Mouse (Mus musculus) heart, embryonic 13.5 days (tissue): ENCODE measurements around the gene Ndufv3. TPM values are rescaled to one million over a fixed set of nuclear protein-coding genes. Genes with fewer than 3 reads are reported as not detected.
"Not testable (repeated sequence)": the region's sequence is repeated elsewhere in the genome, so short reads cannot be mapped to it uniquely, and the experiment has no call there.

Experiments
- ATAC-seq: fragments of 200-750 bp; cut with Nextera tagmentation; 2 replicates; pipeline ENCODE4 v1.8.0; 2017; ENCODE audit warnings: moderate TSS enrichment; ENCODE audit not compliant: insufficient number of reproducible peaks, low FRiP score, low TSS enrichment; ENCODE audit errors: extremely low read depth
- H3K27ac ChIP-seq: fragments of 300-500 bp; sonication (generic); replicated peaks from 2 replicates; pipeline ENCODE4 v1.5.1; 2015; ENCODE audit warnings: moderate library complexity, mild to moderate bottlenecking, inconsistent platforms
- H3K27me3 ChIP-seq: fragments of 300-500 bp; sonication (generic); replicated peaks from 2 replicates; pipeline ENCODE4 v1.6.1; 2015; ENCODE audit warnings: mild to moderate bottlenecking, inconsistent platforms
- H3K36me3 ChIP-seq: fragments of 300-500 bp; sonication (generic); 2 replicates; pipeline ENCODE4 v1.6.1; 2015; ENCODE audit warnings: mild to moderate bottlenecking, inconsistent platforms
- H3K4me1 ChIP-seq: fragments of 300-500 bp; sonication (generic); 2 replicates; pipeline ENCODE4 v1.6.1; 2015; ENCODE audit warnings: inconsistent platforms
- H3K4me2 ChIP-seq: fragments of 300-500 bp; sonication (generic); 2 replicates; pipeline ENCODE4 v1.6.1; 2015; ENCODE audit warnings: inconsistent platforms, mild to moderate bottlenecking, moderate library complexity
- H3K4me3 ChIP-seq: fragments of 300-500 bp; sonication (generic); 2 replicates; pipeline ENCODE4 v1.5.1; 2015; ENCODE audit warnings: moderate library complexity, mild to moderate bottlenecking, inconsistent platforms
- H3K9ac ChIP-seq: fragments of 300-500 bp; sonication (generic); 2 replicates; pipeline ENCODE4 v1.6.1; 2015; ENCODE audit warnings: inconsistent platforms, mild to moderate bottlenecking, moderate library complexity
- H3K9me3 ChIP-seq: fragments of 300-500 bp; sonication (generic); 2 replicates; pipeline ENCODE4 v1.6.1; 2016; ENCODE audit warnings: inconsistent platforms
- WGBS: fragments of 180-500 bp; shearing (Covaris S2); methylation state at CpG from one replicate; pipeline ENCODE4 v1.1.7; 2015; ENCODE audit warnings: mixed read lengths; 5-methylcytosine and 5-hydroxymethylcytosine counted together
- polyA plus RNA-seq: library from polyadenylated mRNA; unstranded; fragments of >200 nt; fragmentation: Nextera tagmentation; extraction: Ambion mirVana; gene quantifications from 2 replicates; pipeline ENCODE4 v1.2.1, GENCODE M21; 2015

Ndufv3 gene
- polyA plus RNA-seq, 1 experiment from 2014 or later, result 523 TPM

DNA sequence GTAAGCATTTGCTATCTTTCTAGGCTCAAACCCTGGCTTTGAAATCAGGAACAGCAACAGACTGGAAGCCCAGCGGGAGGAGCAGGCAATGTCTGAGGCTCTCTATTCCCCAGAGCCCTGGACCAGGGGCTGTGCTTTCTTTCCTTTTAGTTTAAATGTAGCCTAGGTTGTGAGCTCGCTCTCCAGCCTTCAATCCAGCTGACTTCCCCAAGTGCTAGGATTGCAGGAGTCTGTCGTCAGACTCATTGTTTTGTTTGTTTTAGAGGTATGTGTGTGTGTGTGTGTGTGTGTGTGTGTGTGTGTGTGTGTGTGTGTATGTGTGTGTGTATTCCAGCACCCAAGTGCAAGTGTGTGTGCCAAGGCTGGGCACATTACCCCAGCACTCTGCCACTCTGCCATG lies 20.2 kb downstream of the Ndufv3 start:
- peaks cover 26% of the 10 kb centered on the region for H3K4me1 ChIP-seq

DNA sequence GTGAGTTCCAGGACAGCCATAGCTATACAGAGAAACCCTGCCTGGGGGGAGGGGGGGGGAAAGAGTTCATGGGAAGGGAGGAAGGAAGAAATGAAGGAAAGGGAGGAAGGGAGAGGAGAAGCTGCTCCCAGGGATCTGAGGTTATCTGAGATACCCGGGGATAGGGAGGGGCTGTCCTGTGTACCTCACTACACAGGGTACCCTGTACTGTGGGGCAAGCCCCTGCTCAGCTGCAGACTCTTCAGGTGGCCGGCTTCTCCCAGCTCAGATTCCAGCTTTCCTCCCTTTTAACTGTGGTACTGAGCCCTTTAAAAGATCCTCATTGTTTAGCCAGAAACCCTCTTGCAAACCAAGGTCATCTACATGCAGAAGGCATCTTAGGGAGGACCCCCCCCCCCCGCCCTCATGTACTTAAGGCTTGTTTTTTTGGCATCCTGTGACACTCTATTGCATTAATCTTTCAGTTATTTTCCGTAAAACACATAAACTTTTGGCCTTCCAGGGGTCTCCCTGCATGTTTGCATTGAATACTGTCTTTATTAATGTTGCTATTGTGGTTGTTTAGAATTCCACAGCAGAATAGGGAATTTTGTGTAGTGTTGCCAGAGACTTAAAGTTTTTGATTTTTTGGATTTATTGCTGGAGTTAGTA lies 21.0 kb downstream of the Ndufv3 start:
- Histone ChIP-seq H3K4me2 (no peak overlapping the region), H3K27me3 (no peaks in the 10 kb centered on the region)
- 64% methylated on average over 4 of the region's 4 CpGs for WGBS

More for the DNA sequence above, 20.2 kb downstream of the Ndufv3 start:
- H3K4me3 ChIP-seq, result no peak overlapping the region
- H3K9me3 ChIP-seq, result no peaks in the 10 kb centered on the region
- WGBS, result 37% methylated on average over 3 of the region's 3 CpGs
- no peak overlapping the region for H3K4me2 ChIP-seq
- no peaks in the 10 kb centered on the region for H3K27me3 ChIP-seq
- no peak overlapping the region for H3K27ac ChIP-seq
- no peaks in the 10 kb centered on the region for H3K36me3 ChIP-seq
- ATAC-seq, result no peak
- no peak overlapping the region for H3K9ac ChIP-seq

DNA sequence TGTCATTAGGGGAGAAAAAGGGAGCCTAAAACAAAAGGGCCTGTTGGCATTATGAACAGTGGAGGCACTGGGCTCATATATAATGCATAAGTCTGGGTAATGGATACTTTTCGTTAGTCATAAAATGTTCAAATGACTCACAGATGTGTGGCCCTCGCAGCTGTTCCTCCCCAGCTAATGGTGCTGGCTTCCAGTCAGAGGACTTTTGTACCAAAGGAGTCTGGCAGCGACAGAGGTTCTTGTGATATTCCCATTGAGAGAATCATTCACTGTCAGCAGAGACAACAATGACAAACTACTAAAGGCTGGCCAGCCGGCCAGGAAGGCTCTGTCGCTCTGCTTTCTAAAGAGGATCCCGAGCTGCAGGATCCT lies 21.5 kb downstream of the Ndufv3 start:
- 38% methylated on average over 6 of the region's 6 CpGs for WGBS
- no peak overlapping the region; the same call in 1 of the 2 replicates for H3K27ac ChIP-seq
- no peak for ATAC-seq

More for the DNA sequence above, 21.0 kb downstream of the Ndufv3 start:
- Histone ChIP-seq H3K27ac (no peak overlapping the region), H3K36me3 (no peaks in the 10 kb centered on the region), H3K4me3 (no peak overlapping the region), H3K4me1 (peaks cover 18% of the 10 kb centered on the region), H3K9ac (0 out of 2 replicates have a peak overlapping the region, but pooled peaks have one; percentile 28), H3K9me3 (no peaks in the 10 kb centered on the region)
- no peak for ATAC-seq

DNA sequence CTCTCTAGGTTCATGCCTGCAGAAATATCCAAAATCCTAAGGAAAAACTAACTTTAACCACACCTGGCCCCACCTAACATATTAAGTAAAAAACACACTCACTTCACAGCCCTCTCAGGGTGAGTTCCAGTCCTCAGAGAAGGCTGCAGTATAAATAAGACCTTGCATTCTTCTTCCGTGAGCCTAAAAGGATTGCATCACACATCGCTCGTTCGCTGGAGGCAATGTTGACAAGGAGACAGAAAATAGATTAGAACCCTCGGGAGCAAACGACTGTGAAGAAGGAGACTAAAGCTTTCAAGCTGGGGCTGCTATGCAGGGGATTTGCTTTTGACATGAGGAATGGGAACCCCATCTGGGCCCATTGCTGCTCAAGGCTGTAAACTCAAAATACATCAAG lies 23.7 kb downstream of the Ndufv3 start:
- Histone ChIP-seq H3K36me3 (no peaks in the 10 kb centered on the region), H3K9me3 (no peaks in the 10 kb centered on the region), H3K4me2 (no peak overlapping the region), H3K4me1 (peaks cover 16% of the 10 kb centered on the region; the same call in 1 of the 2 replicates), H3K4me3 (no peak overlapping the region), H3K27me3 (no peaks in the 10 kb centered on the region), H3K27ac (no peak overlapping the region), H3K9ac (no peak overlapping the region)
- WGBS, result 11% methylated on average over 6 of the region's 6 CpGs
- no peak for ATAC-seq

More for the DNA sequence above, 21.5 kb downstream of the Ndufv3 start:
- 0 out of 2 replicates have a peak overlapping the region, but pooled peaks have one; percentile 28 for H3K9ac ChIP-seq
- no peak overlapping the region for H3K4me3 ChIP-seq
- H3K4me1 ChIP-seq, result peaks cover 16% of the 10 kb centered on the region; the same call in 1 of the 2 replicates
- H3K9me3 ChIP-seq, result no peaks in the 10 kb centered on the region
- no peak overlapping the region for H3K4me2 ChIP-seq
- no peaks in the 10 kb centered on the region for H3K27me3 ChIP-seq
- no peaks in the 10 kb centered on the region for H3K36me3 ChIP-seq

DNA sequence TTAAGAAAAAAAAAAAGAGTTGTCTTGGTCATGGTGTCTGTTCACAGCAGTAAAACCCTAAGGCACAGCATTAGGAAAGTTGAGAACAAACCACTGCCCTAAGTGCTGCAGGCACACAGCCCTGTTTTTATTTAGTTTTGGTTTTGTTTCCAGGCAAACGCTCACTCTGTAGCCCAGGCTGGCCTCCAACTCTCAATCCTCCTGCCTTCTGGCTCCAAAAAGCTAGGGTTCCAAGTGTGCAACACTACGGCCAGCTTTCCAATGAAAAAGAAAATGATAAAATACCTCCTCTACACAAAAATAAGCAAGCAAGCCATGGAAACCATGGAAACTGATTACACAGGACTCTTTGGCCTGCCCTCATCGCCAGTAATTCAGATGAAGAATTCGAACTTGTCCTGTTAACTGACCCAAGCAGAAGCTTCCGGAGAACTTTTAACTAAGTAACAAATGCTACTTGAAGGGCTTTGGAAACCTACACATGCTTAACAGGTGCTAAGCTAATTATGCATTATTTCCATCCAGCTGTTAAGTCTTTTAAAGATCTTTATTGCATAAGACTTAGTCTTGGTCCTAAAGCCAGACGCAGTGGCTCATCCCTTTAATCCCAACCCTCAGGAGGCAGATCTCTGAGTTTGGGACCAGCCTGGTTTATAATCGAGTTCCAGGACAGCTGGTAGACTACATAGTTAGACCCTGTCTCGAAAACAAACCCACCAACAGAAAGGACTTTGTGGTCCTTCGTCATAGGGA lies 26.7 kb downstream of the Ndufv3 start:
- Histone ChIP-seq H3K4me1 (peaks cover 22% of the 10 kb centered on the region; the same call in 1 of the 2 replicates), H3K4me3 (no peak overlapping the region), H3K9me3 (no peaks in the 10 kb centered on the region), H3K27me3 (no peaks in the 10 kb centered on the region), H3K4me2 (no peak overlapping the region), H3K9ac (no peak overlapping the region), H3K36me3 (no peaks in the 10 kb centered on the region), H3K27ac (no peak overlapping the region)
- no peak for ATAC-seq
- 80% methylated on average over 9 of the region's 9 CpGs for WGBS

DNA sequence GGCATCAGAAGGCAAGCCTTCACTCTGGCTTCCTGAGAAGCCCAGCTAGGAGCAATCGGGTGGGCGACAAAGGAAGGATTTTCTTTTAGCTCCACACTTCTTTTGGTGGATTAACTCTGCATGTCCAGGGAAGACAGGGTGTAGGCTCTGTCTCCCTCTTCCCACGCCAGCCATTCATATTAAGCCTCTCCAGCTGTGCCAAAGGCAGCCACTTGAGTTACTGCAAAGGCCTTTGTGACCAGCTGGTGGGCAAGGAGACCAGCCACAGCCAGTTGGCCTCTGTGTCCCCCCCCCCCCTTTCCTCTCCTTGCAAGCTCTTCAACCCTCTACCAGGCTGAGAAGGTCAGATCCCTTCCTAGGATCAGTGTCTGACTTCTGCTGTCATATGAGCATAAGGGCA lies 28.1 kb downstream of the Ndufv3 start:
- Histone ChIP-seq H3K27ac (no peak overlapping the region), H3K36me3 (no peaks in the 10 kb centered on the region), H3K4me2 (no peak overlapping the region), H3K4me1 (peaks cover 19% of the 10 kb centered on the region; the same call in 1 of the 2 replicates), H3K9ac (no peak overlapping the region), H3K4me3 (no peak overlapping the region), H3K9me3 (no peaks in the 10 kb centered on the region), H3K27me3 (no peaks in the 10 kb centered on the region)
- 68% methylated on average over 3 of the region's 3 CpGs for WGBS
- no peak for ATAC-seq

DNA sequence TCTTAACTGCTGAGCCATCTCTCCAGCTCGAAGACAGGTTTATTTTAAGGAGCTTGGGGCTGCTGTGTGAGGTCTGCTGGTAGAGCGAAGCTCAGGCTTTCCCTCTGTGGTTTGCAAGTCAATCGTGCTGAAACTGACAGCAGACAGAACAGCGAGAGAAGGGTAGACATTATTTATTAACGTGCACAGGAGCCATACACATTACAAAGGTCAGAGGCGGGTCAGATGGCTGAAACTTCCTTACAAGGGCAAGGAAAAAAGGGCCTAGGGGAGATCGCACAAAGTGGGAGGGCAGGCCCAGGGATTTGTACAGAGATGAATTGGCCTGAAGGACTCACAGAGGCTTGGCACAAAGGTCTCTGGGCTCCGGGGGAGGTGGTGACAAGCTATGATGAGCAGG lies 29.5 kb downstream of the Ndufv3 start:
- H3K4me3 ChIP-seq, result no peak overlapping the region
- no peak overlapping the region for H3K4me2 ChIP-seq
- no peaks in the 10 kb centered on the region for H3K9me3 ChIP-seq
- no peak overlapping the region for H3K27ac ChIP-seq
- 0 out of 2 replicates have a peak, but pooled peaks cover 8% of the 10 kb centered on the region for H3K4me1 ChIP-seq
- no peak overlapping the region for H3K9ac ChIP-seq
- no peaks in the 10 kb centered on the region for H3K36me3 ChIP-seq
- WGBS, result 59% methylated on average over 8 of the region's 8 CpGs
- no peak for ATAC-seq
- H3K27me3 ChIP-seq, result no peaks in the 10 kb centered on the region

DNA sequence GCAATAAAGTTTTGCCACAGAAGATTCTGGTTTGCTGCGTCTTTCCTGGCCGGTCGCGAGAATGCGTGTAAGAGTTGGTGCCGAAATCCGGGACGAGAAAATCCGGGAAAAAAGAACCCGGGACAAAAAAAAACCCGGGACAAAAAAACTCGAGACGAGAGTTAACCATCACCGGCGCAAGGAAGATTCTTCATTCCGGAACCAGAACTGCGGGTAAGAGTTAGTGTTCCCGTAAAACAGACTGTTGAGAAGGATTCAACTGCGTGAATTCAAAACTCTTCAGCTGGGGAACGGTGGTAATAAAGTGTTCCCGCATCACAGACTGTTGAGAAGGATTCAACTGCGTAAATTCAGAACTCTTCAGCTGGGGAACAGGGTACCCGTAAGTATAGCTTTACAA lies 32.7 kb downstream of the Ndufv3 start:
- not testable (repeated sequence) for H3K36me3 ChIP-seq, H3K27me3 ChIP-seq, ATAC-seq, H3K27ac ChIP-seq, H3K4me3 ChIP-seq, H3K4me2 ChIP-seq, H3K9me3 ChIP-seq, H3K9ac ChIP-seq
- peaks cover 13% of the 10 kb centered on the region for H3K4me1 ChIP-seq
- WGBS, result 91% methylated on average over 23 of the region's 23 CpGs

DNA sequence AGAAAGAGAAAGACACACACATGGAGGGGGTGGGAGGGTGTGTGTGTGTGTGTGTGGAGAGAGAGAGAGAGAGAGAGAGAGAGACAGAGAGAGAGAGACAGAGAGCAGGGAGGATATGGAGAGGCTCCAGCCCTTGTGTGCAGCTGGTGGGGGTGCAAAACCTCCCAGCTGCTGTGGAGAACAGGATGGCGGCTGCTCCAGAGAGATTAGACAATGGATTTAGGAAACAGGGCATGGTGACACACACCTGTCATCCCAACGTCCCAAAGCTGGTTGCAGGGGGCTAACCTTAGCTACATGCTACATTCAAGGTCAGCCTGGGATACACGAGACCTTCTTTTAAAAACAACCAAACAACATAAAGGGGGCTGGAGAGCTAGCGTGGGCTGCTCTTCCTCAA lies 36.3 kb downstream of the Ndufv3 start:
- no peak for ATAC-seq
- no peak overlapping the region for H3K4me2 ChIP-seq
- no peak overlapping the region for H3K9ac ChIP-seq
- no peak overlapping the region for H3K4me3 ChIP-seq
- WGBS, result 61% methylated on average over 4 of the region's 4 CpGs
- H3K27ac ChIP-seq, result no peak overlapping the region
- H3K36me3 ChIP-seq, result no peaks in the 10 kb centered on the region
- no peaks in the 10 kb centered on the region for H3K27me3 ChIP-seq
- peaks cover 12% of the 10 kb centered on the region for H3K4me1 ChIP-seq
- no peaks in the 10 kb centered on the region for H3K9me3 ChIP-seq

DNA sequence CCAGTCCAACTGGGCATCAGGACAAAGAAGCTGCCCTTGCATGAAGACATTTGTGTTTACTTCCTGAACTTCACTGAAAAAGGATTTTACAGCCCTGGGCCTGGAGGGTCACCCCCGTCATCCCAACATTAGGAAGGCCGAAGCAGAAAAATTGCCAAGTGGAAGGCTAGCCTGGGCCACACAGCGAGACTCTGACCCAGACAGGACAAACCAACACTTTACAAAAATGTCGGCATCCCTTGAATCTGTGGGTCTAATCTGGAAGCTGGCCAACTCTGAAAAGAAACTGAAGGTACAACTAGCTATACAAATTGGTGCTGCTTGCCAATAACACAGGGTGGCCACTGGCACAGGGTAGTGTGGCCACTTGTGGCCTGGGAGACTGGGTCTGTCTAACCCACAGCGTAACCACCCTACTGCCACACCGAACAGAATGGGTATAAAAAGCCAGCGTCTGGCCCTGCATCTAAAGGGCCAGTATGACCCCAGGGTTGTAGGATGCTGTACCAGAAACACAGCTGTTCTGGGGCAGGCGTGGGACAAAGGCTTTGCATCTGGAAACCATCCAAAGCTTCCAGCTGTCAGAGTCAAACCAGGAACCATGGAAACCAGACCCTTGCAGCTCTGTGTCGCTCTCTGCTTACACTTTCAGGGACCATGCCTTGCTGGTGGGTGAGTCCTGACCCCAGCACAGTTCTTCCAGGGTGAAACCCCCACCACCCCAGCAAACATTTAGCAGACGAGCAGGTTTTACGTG lies 37.4 kb downstream of the Ndufv3 start:
- Histone ChIP-seq H3K27ac (0 out of 2 replicates have a peak overlapping the region, but pooled peaks have one; percentile 36), H3K4me1 (peaks cover 12% of the 10 kb centered on the region), H3K9me3 (no peaks in the 10 kb centered on the region), H3K4me2 (0 out of 2 replicates have a peak overlapping the region, but pooled peaks have one; percentile 8), H3K4me3 (no peak overlapping the region), H3K27me3 (no peaks in the 10 kb centered on the region), H3K36me3 (no peaks in the 10 kb centered on the region), H3K9ac (peak overlapping the region; percentile 25)
- ATAC-seq, result no peak; the same call in 1 of the 2 replicates
- 53% methylated on average over 11 of the region's 11 CpGs for WGBS

DNA sequence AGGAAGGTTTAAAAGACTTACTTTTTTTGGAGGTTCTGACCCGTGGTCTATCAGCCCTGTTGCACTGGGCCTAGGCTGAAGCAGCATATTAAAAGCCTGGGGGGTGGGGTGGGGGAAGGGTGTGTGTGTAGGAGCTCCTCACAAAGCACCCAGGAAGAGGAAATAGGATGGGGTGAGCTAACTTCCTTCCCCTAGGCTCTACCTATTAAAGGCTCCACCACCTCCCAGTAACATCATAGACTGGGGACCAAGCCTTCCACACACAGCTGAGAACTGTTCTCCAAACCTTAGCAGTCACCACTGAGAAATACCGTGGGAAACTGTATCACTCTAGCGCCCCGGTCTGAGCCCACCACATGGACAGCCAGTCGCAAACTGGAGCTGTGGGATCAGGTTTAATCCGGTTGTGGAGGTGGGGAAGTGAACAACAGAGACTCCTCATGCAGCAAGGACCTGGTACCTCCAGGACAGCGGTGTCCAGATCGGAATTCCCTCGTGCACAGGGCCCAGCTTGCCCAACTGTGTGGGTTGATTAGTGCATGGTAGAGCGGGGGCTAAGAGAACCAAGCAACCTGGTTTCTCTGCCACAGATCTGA lies 38.1 kb downstream of the Ndufv3 start:
- 72% methylated on average over 10 of the region's 10 CpGs for WGBS
- Histone ChIP-seq H3K27me3 (no peaks in the 10 kb centered on the region), H3K9me3 (no peaks in the 10 kb centered on the region), H3K4me2 (no peak overlapping the region), H3K9ac (no peak overlapping the region; the same call in 1 of the 2 replicates), H3K27ac (peak overlapping the region; percentile 36), H3K4me1 (peaks cover 12% of the 10 kb centered on the region), H3K4me3 (no peak overlapping the region), H3K36me3 (no peaks in the 10 kb centered on the region)
- no peak for ATAC-seq
